Mouse (Mus musculus): Measurements from ENCODE around the gene Mast2.
A peak's percentile ranks its signal among the peaks of the same experiment; 100 is the strongest.

The Mast2 gene

GRCm38 (mm10) chr4:116464126-116464981 lies at the start of gene Mast2:
Gene Mast2, minus strand, starts transcription at chr4:116464183.
- DNase-seq (ENCODE audit: low read depth, low spot score): peak; percentile 88

- DNase-seq (ENCODE audit: low read depth, low spot score): peak; percentile 98
These were observed 43.6 kb upstream of the Mast2 start, which contains the start of gene Ipp for GRCm38 (mm10) chr4:116507425-116508218. Gene Ipp, plus strand, starts transcription at chr4:116507549.

- DNase-seq (ENCODE audit: low read depth, low spot score): no peak
These were observed 43.0 kb upstream of the Mast2 start for GRCm38 (mm10) chr4:116506886-116507424.

- no peak for DNase-seq (ENCODE audit: low read depth, low spot score)
These were observed 36.0 kb upstream of the Mast2 start for GRCm38 (mm10) chr4:116499978-116500377.

GRCm38 (mm10) chr4:116493646-116494045 lies 29.7 kb upstream of the Mast2 start:
- no peak for DNase-seq (ENCODE audit: low read depth, low spot score)

GRCm38 (mm10) chr4:116492460-116492859 lies 28.5 kb upstream of the Mast2 start:
- no peak for DNase-seq (ENCODE audit: low read depth, low spot score)

- DNase-seq (ENCODE audit: low read depth, low spot score): no peak
These were observed 27.9 kb upstream of the Mast2 start for GRCm38 (mm10) chr4:116491886-116492285.

- DNase-seq (ENCODE audit: low read depth, low spot score): no peak
These were observed 27.1 kb upstream of the Mast2 start for GRCm38 (mm10) chr4:116491119-116491536.

GRCm38 (mm10) chr4:116483476-116483875 lies 19.5 kb upstream of the Mast2 start:
- no peak for DNase-seq (ENCODE audit: low read depth, low spot score)

GRCm38 (mm10) chr4:116481322-116481721 lies 17.3 kb upstream of the Mast2 start:
- DNase-seq (ENCODE audit: low read depth, low spot score): no peak

GRCm38 (mm10) chr4:116463231-116464125 lies 505 bp downstream of the Mast2 start:
- peak; percentile 62 for DNase-seq (ENCODE audit: low read depth, low spot score)

- no peak for DNase-seq (ENCODE audit: low read depth, low spot score)
These were observed 2.0 kb downstream of the Mast2 start for GRCm38 (mm10) chr4:116461943-116462342.

GRCm38 (mm10) chr4:116451553-116451952 lies 12.4 kb downstream of the Mast2 start:
- DNase-seq (ENCODE audit: low read depth, low spot score): no peak

GRCm38 (mm10) chr4:116449951-116450350 lies 14.0 kb downstream of the Mast2 start:
- no peak for DNase-seq (ENCODE audit: low read depth, low spot score)

GRCm38 (mm10) chr4:116448673-116449072 lies 15.3 kb downstream of the Mast2 start:
- peak; percentile 77 for DNase-seq (ENCODE audit: low read depth, low spot score)

- no peak for DNase-seq (ENCODE audit: low read depth, low spot score)
These were observed 24.6 kb downstream of the Mast2 start for GRCm38 (mm10) chr4:116439383-116439782.

- DNase-seq (ENCODE audit: low read depth, low spot score): peak; percentile 54
These were observed 25.4 kb downstream of the Mast2 start for GRCm38 (mm10) chr4:116438561-116438960.

GRCm38 (mm10) chr4:116435626-116436025 lies 28.4 kb downstream of the Mast2 start:
- DNase-seq (ENCODE audit: low read depth, low spot score): no peak

- no peak for DNase-seq (ENCODE audit: low read depth, low spot score)
These were observed 41.8 kb downstream of the Mast2 start for GRCm38 (mm10) chr4:116422186-116422585.

- no peak for DNase-seq (ENCODE audit: low read depth, low spot score)
These were observed 42.8 kb downstream of the Mast2 start for GRCm38 (mm10) chr4:116421170-116421569.

GRCm38 (mm10) chr4:116412993-116413392 lies 51.0 kb downstream of the Mast2 start:
- DNase-seq (ENCODE audit: low read depth, low spot score): no peak

All from A20 (cell line).